Mouse (Mus musculus) hindbrain, embryonic 14.5 days (tissue): Measurements from ENCODE around the gene Gm20765. TPM values are rescaled to one million over a fixed set of nuclear protein-coding genes. Genes with fewer than 3 reads are reported as not detected.
"Not testable (repeated sequence)": the region's sequence is repeated elsewhere in the genome, so short reads cannot be mapped to it uniquely, and the experiment has no call there.

Source experiments
- ATAC-seq: fragments of 200-750 bp; cut with Nextera tagmentation; 2 replicates; pipeline ENCODE4 v1.8.0; 2017; ENCODE audit warnings: moderate number of reproducible peaks, mild to moderate bottlenecking, moderate TSS enrichment, moderate library complexity; ENCODE audit not compliant: low FRiP score
- DNase-seq: peaks from one replicate; pipeline ENCODE4 v3.0.0-alpha.2; 2015; ENCODE audit warnings: low spot score
- H3K27ac ChIP-seq: fragments of 300-500 bp; sonication (generic); 2 replicates; pipeline ENCODE4 v1.5.1; 2014; ENCODE audit warnings: mild to moderate bottlenecking, moderate library complexity
- H3K27me3 ChIP-seq: fragments of 300-500 bp; sonication (generic); 2 replicates; pipeline ENCODE4 v1.6.1; 2014; ENCODE audit warnings: mild to moderate bottlenecking, low read length, mixed read lengths; ENCODE audit not compliant: control insufficient read depth, insufficient read depth
- H3K36me3 ChIP-seq: fragments of 300-500 bp; sonication (generic); replicated peaks from 2 replicates; pipeline ENCODE4 v1.6.1; 2014; ENCODE audit not compliant: control insufficient read depth, insufficient read depth
- H3K4me1 ChIP-seq: fragments of 300-500 bp; sonication (generic); replicated peaks from 2 replicates; pipeline ENCODE4 v1.6.1; 2014; ENCODE audit warnings: antibody characterized with exemption, low read length, mixed read lengths; ENCODE audit not compliant: control insufficient read depth, insufficient read depth
- H3K4me2 ChIP-seq: fragments of 300-500 bp; sonication (generic); replicated peaks from 2 replicates; pipeline ENCODE4 v1.6.1; 2014; ENCODE audit warnings: mild to moderate bottlenecking, moderate library complexity
- H3K4me3 ChIP-seq: fragments of 300-500 bp; sonication (generic); replicated peaks from 2 replicates; pipeline ENCODE4 v1.5.1; 2014; ENCODE audit warnings: mild to moderate bottlenecking, low read length
- H3K9ac ChIP-seq: fragments of 300-500 bp; sonication (generic); 2 replicates; pipeline ENCODE4 v1.6.1; 2014
- H3K9me3 ChIP-seq: fragments of 300-500 bp; sonication (generic); 2 replicates; pipeline ENCODE4 v1.6.1; 2016; ENCODE audit warnings: low read length; ENCODE audit not compliant: control insufficient read depth
- WGBS: fragments of 180-500 bp; shearing (Covaris S2); extraction: QIAGEN DNeasy Blood & Tissue Kit; methylation state at CpG from one replicate; pipeline ENCODE4 v1.1.7; 2014; 5-methylcytosine and 5-hydroxymethylcytosine counted together
- polyA plus RNA-seq: library from polyadenylated mRNA; unstranded; fragments of >200 nt; fragmentation: Nextera tagmentation; extraction: Ambion mirVana; gene quantifications from 2 replicates; pipeline ENCODE4 v1.2.1, GENCODE M21; 2014

Gene Gm20765
- polyA plus RNA-seq: not detected in 2 replicates

GRCm38 (mm10) chr10:104185233-104185632 is at the start of gene Gm20765:
TSS of gene Gm20765 (plus strand) at chr10:104185533.
- not testable (repeated sequence) for H3K9ac ChIP-seq, H3K4me3 ChIP-seq, H3K27ac ChIP-seq, H3K4me1 ChIP-seq, H3K36me3 ChIP-seq, ATAC-seq, H3K4me2 ChIP-seq, H3K27me3 ChIP-seq, H3K9me3 ChIP-seq, DNase-seq
- no CpG with 5 or more reads among the region's 3 CpGs for WGBS

- WGBS: no CpG with 5 or more reads among the region's 3 CpGs
- not testable (repeated sequence) for H3K9me3 ChIP-seq, H3K27me3 ChIP-seq, H3K9ac ChIP-seq, H3K4me3 ChIP-seq, H3K4me2 ChIP-seq, H3K36me3 ChIP-seq, ATAC-seq, DNase-seq, H3K27ac ChIP-seq, H3K4me1 ChIP-seq
Observed at GRCm38 (mm10) chr10:104142687-104143086, 42.6 kb upstream of the Gm20765 start, which contains the start of gene Gm21293. TSS of gene Gm21293 (plus strand) at chr10:104142987.

- not testable (repeated sequence) for H3K9ac ChIP-seq, H3K27me3 ChIP-seq, H3K4me2 ChIP-seq, DNase-seq, H3K4me1 ChIP-seq, H3K27ac ChIP-seq, H3K36me3 ChIP-seq, ATAC-seq, H3K4me3 ChIP-seq, H3K9me3 ChIP-seq
- no CpG with 5 or more reads among the region's 3 CpGs for WGBS
Observed at GRCm38 (mm10) chr10:104151197-104151596, 34.1 kb upstream of the Gm20765 start, which contains the start of gene Gm6763. TSS of gene Gm6763 (plus strand) at chr10:104151497.

- not testable (repeated sequence) for H3K36me3 ChIP-seq, DNase-seq, H3K27ac ChIP-seq, H3K4me3 ChIP-seq, H3K27me3 ChIP-seq, ATAC-seq, H3K9ac ChIP-seq, H3K4me1 ChIP-seq, H3K4me2 ChIP-seq, H3K9me3 ChIP-seq
- whole genome bisulfite sequencing: no CpG with 5 or more reads among the region's 3 CpGs
Observed at GRCm38 (mm10) chr10:104159706-104160105, 25.6 kb upstream of the Gm20765 start, which contains the start of gene Gm8764. TSS of gene Gm8764 (plus strand) at chr10:104160006.

- WGBS: no CpG with 5 or more reads among the region's 3 CpGs
- not testable (repeated sequence) for H3K9ac ChIP-seq, ATAC-seq, DNase-seq, H3K9me3 ChIP-seq, H3K4me1 ChIP-seq, H3K27me3 ChIP-seq, H3K4me3 ChIP-seq, H3K27ac ChIP-seq, H3K4me2 ChIP-seq, H3K36me3 ChIP-seq
Observed at GRCm38 (mm10) chr10:104168215-104168614, 17.1 kb upstream of the Gm20765 start, which contains the start of gene Gm21304. TSS of gene Gm21304 (plus strand) at chr10:104168515.

GRCm38 (mm10) chr10:104176724-104177123 is 8.6 kb upstream of the Gm20765 start, which contains the start of gene Gm21312:
TSS of gene Gm21312 (plus strand) at chr10:104177024.
- WGBS: no CpG with 5 or more reads among the region's 3 CpGs
- H3K4me3 ChIP-seq, ATAC-seq, H3K9me3 ChIP-seq, H3K4me2 ChIP-seq, H3K36me3 ChIP-seq, H3K27ac ChIP-seq, H3K9ac ChIP-seq, H3K4me1 ChIP-seq, H3K27me3 ChIP-seq, DNase-seq: not testable (repeated sequence)

GRCm38 (mm10) chr10:104193742-104194141 is 8.4 kb downstream of the Gm20765 start, which contains the start of gene Gm4340:
TSS of gene Gm4340 (plus strand) at chr10:104194042.
- not testable (repeated sequence) for DNase-seq, ATAC-seq, H3K4me2 ChIP-seq, H3K4me3 ChIP-seq, H3K9me3 ChIP-seq, H3K36me3 ChIP-seq, H3K27ac ChIP-seq, H3K4me1 ChIP-seq, H3K27me3 ChIP-seq, H3K9ac ChIP-seq
- WGBS: no CpG with 5 or more reads among the region's 3 CpGs

- DNase-seq: no peak
- no peaks in the 10 kb centered on the region for H3K36me3 ChIP-seq
- H3K9me3 ChIP-seq: no peaks in the 10 kb centered on the region
- no peaks in the 10 kb centered on the region for H3K27me3 ChIP-seq
- no peak for ATAC-seq
- no peak overlapping the region for H3K9ac ChIP-seq
- WGBS: 76% methylated on average over 1 of the region's 1 CpGs
- H3K4me1 ChIP-seq: no peaks in the 10 kb centered on the region
- H3K4me3 ChIP-seq: no peak overlapping the region
- no peak overlapping the region for H3K27ac ChIP-seq
- no peak overlapping the region for H3K4me2 ChIP-seq
Observed at GRCm38 (mm10) chr10:104209655-104210054, 24.3 kb downstream of the Gm20765 start.

- Histone ChIP-seq H3K27ac (no peak overlapping the region), H3K4me2 (no peak overlapping the region), H3K4me3 (no peak overlapping the region), H3K36me3 (no peaks in the 10 kb centered on the region), H3K27me3 (no peaks in the 10 kb centered on the region), H3K9ac (no peak overlapping the region), H3K9me3 (no peaks in the 10 kb centered on the region), H3K4me1 (no peaks in the 10 kb centered on the region)
- ATAC-seq (no peak), DNase-seq (no peak)
- 81% methylated on average over 3 of the region's 3 CpGs for WGBS
Observed at GRCm38 (mm10) chr10:104210268-104210990, 25.1 kb downstream of the Gm20765 start.
